Mouse (Mus musculus) small intestine, adult 2 months (tissue): ENCODE measurements around the gene Grin2b.

Experiments used
- CTCF ChIP-seq: fragments of 200-500 bp; IDR thresholded peaks from 2 replicates; pipeline ENCODE4 v1.5.1; 2012; ENCODE audit warnings: low read depth, mild to moderate bottlenecking, control low read depth, inconsistent platforms, low read length, moderate library complexity, mixed read lengths; ENCODE audit not compliant: insufficient replicate concordance, insufficient read length; ENCODE audit errors: extremely low read depth
- POLR2A ChIP-seq: fragments of 200-500 bp; IDR thresholded peaks from 2 replicates; pipeline ENCODE4 v1.6.1; 2012; ENCODE audit warnings: low read depth, mild to moderate bottlenecking, control low read depth, inconsistent platforms, low read length, moderate library complexity

- no peak for TF ChIP-seq CTCF
- TF ChIP-seq POLR2A: no peak
Measured at GRCm38 (mm10) chr6:136172172-136172651, 1.1 kb downstream of the Grin2b start.
